Mouse (Mus musculus) liver, embryonic 15.5 days (tissue): ENCODE results near the gene Pex16. TPM values are rescaled to one million over a fixed set of nuclear protein-coding genes. Genes with fewer than 3 reads are reported as not detected.

Experiments
- ATAC-seq: fragments of 200-750 bp; cut with Nextera tagmentation; 2 replicates; pipeline ENCODE4 v1.8.0; 2017; ENCODE audit warnings: moderate number of reproducible peaks, mild to moderate bottlenecking, moderate library complexity; ENCODE audit not compliant: insufficient read depth
- H3K27ac ChIP-seq: fragments of 300-500 bp; sonication (generic); replicated peaks from 2 replicates; pipeline ENCODE4 v1.5.1; 2015; ENCODE audit warnings: mild to moderate bottlenecking, inconsistent platforms
- H3K27me3 ChIP-seq: fragments of 300-500 bp; sonication (generic); 2 replicates; pipeline ENCODE4 v1.6.1; 2015; ENCODE audit warnings: mild to moderate bottlenecking, inconsistent platforms
- H3K36me3 ChIP-seq: fragments of 300-500 bp; sonication (generic); replicated peaks from 2 replicates; pipeline ENCODE4 v1.6.1; 2015; ENCODE audit warnings: moderate library complexity, mild to moderate bottlenecking, inconsistent platforms
- H3K4me1 ChIP-seq: fragments of 300-500 bp; sonication (generic); replicated peaks from 2 replicates; pipeline ENCODE4 v1.6.1; 2015; ENCODE audit warnings: inconsistent platforms
- H3K4me2 ChIP-seq: fragments of 300-500 bp; sonication (generic); 2 replicates; pipeline ENCODE4 v1.6.1; 2015; ENCODE audit warnings: moderate library complexity, mild to moderate bottlenecking, inconsistent platforms
- H3K4me3 ChIP-seq: fragments of 300-500 bp; sonication (generic); replicated peaks from 2 replicates; pipeline ENCODE4 v1.5.1; 2015; ENCODE audit warnings: mild to moderate bottlenecking, inconsistent platforms
- H3K9ac ChIP-seq: fragments of 300-500 bp; sonication (generic); 2 replicates; pipeline ENCODE4 v1.6.1; 2015; ENCODE audit warnings: moderate library complexity, mild to moderate bottlenecking, inconsistent platforms
- H3K9me3 ChIP-seq: fragments of 300-500 bp; sonication (generic); replicated peaks from 2 replicates; pipeline ENCODE4 v1.6.1; 2016; ENCODE audit warnings: inconsistent platforms
- WGBS: fragments of 180-500 bp; shearing (Covaris S2); methylation state at CpG from one replicate; pipeline ENCODE4 v1.1.7; 2015; ENCODE audit warnings: mixed read lengths; ENCODE audit not compliant: insufficient replicate concordance; 5-methylcytosine and 5-hydroxymethylcytosine counted together
- polyA plus RNA-seq: library from polyadenylated mRNA; unstranded; fragments of >200 nt; fragmentation: Nextera tagmentation; extraction: Ambion mirVana; gene quantifications from 2 replicates; pipeline ENCODE4 v1.2.1, GENCODE M21; 2015

Gene Pex16
- 22.4 and 26.2 TPM in 2 replicates for polyA plus RNA-seq

DNA sequence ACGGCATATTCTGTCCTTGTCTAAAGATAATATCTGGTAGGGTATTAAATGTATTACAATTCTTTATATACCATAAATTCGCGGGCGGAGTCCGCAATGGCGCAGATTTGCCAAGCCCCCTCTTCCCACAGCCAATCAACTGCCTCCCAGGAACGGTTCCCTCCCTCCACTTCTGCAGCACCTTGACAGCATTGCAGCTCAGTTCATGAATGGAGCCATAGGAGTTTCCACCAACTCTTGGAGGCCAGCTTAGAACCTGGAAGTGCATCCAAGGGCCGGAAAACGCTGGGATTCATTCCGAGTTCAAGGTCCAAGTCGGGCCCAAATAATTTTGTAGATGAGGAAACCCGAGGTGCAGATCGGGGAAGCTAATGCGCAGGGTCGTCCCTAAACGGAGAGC lies at the start of gene Pex16, which contains the start of gene Large2:
Gene Pex16, plus strand, starts transcription at position 163 of the 400 bp plus-strand sequence.
Gene Large2, minus strand, starts transcription at position 356 of the 400 bp plus-strand sequence.
- H3K9ac ChIP-seq = peak within 1 kb of the TSS; percentile 74
- H3K4me2 ChIP-seq = peak within 1 kb of the TSS; percentile 93
- peaks cover 26% of the 10 kb centered on the region for H3K36me3 ChIP-seq
- peaks cover 40% of the 10 kb centered on the region for H3K4me1 ChIP-seq
- WGBS = 2% methylated on average over 16 of the region's 16 CpGs
- peak within 1 kb of the TSS; percentile 86 for H3K27ac ChIP-seq
- peak; percentile 14; the same call in 1 of the 2 replicates for ATAC-seq
- peaks cover 45% of the 10 kb centered on the region for H3K27me3 ChIP-seq
- peak within 1 kb of the TSS; percentile 75 for H3K4me3 ChIP-seq
- H3K9me3 ChIP-seq = no peaks in the 10 kb centered on the region

GRCm38 (mm10) chr2:92325676-92326075 lies 48.8 kb upstream of the Pex16 start:
- H3K9me3 ChIP-seq = no peaks in the 10 kb centered on the region
- H3K27me3 ChIP-seq = no peaks in the 10 kb centered on the region
- H3K9ac ChIP-seq = no peak overlapping the region
- no peak overlapping the region for H3K27ac ChIP-seq
- H3K4me1 ChIP-seq = no peaks in the 10 kb centered on the region
- no peak for ATAC-seq
- H3K4me3 ChIP-seq = no peak overlapping the region
- 0 out of 2 replicates have a peak, but pooled peaks cover 3% of the 10 kb centered on the region for H3K36me3 ChIP-seq
- no peak overlapping the region for H3K4me2 ChIP-seq
- WGBS = 73% methylated on average over 7 of the region's 7 CpGs

GRCm38 (mm10) chr2:92326221-92326620 lies 48.3 kb upstream of the Pex16 start:
- 67% methylated on average over 1 of the region's 1 CpGs for WGBS
- H3K4me3 ChIP-seq = no peak overlapping the region

GRCm38 (mm10) chr2:92327601-92328000 lies 46.9 kb upstream of the Pex16 start:
- Histone ChIP-seq H3K27ac (no peak overlapping the region), H3K4me1 (no peaks in the 10 kb centered on the region), H3K27me3 (no peaks in the 10 kb centered on the region), H3K9ac (no peak overlapping the region), H3K9me3 (no peaks in the 10 kb centered on the region), H3K36me3 (peaks cover 5% of the 10 kb centered on the region; the same call in 1 of the 2 replicates), H3K4me2 (no peak overlapping the region), H3K4me3 (no peak overlapping the region)
- ATAC-seq = no peak
- 75% methylated on average over 4 of the region's 4 CpGs for WGBS

More at GRCm38 (mm10) chr2:92326221-92326620, 48.3 kb upstream of the Pex16 start:
- no peak overlapping the region for H3K27ac ChIP-seq
- no peak overlapping the region for H3K9ac ChIP-seq
- no peaks in the 10 kb centered on the region for H3K9me3 ChIP-seq
- no peak for ATAC-seq
- H3K36me3 ChIP-seq = 0 out of 2 replicates have a peak, but pooled peaks cover 5% of the 10 kb centered on the region
- no peaks in the 10 kb centered on the region for H3K4me1 ChIP-seq
- H3K4me2 ChIP-seq = no peak overlapping the region
- H3K27me3 ChIP-seq = no peaks in the 10 kb centered on the region

DNA sequence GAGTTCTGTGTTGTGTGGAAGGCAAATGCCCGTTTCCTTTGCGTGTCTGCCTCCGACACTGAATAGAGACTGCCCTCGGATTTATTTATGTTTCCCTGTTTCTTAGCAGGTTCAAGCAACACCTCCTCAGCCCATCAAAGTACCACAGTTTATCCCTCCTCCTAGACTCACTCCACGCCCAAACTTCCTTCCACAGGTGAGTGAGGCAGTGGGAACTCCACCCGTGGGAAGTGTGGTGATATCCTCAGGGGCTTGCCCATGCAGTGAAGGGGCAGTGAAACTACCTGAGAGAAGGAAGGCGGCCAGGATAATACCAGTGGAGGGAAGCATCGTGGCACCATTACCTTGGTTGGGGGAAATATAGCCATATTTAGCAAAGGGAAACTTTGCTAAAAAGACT lies 46.3 kb upstream of the Pex16 start:
- no peaks in the 10 kb centered on the region for H3K9me3 ChIP-seq
- 70% methylated on average over 8 of the region's 8 CpGs for WGBS
- ATAC-seq = no peak

DNA sequence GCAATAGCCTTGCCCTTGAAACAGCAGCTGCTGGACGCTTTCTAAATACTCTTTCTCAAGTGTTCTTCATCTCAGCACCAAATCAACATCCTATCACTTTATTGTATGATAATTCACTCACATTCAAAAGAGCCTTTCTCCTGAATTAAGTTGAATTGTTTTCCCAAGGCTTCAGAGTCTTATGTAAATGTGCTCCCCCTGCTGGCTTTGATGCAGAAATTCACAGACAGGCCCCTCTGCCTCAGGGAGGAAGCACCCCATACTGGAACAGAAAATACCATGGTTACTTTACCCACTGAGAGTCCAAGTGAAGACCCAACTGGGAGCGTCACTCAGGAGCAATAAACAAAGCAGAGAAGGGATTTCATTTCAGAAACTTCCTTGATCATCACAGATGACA lies 43.6 kb upstream of the Pex16 start:
- Histone ChIP-seq H3K27ac (no peak overlapping the region), H3K36me3 (peaks cover 5% of the 10 kb centered on the region; the same call in 1 of the 2 replicates), H3K9ac (no peak overlapping the region), H3K4me1 (no peaks in the 10 kb centered on the region), H3K4me2 (no peak overlapping the region), H3K27me3 (no peaks in the 10 kb centered on the region), H3K9me3 (no peaks in the 10 kb centered on the region), H3K4me3 (no peak overlapping the region)
- WGBS = 31% methylated on average over 2 of the region's 2 CpGs
- no peak for ATAC-seq

More for the DNA sequence above, 46.3 kb upstream of the Pex16 start:
- Histone ChIP-seq H3K4me1 (no peaks in the 10 kb centered on the region), H3K36me3 (peaks cover 5% of the 10 kb centered on the region; the same call in 1 of the 2 replicates), H3K27ac (no peak overlapping the region), H3K4me3 (no peak overlapping the region), H3K27me3 (no peaks in the 10 kb centered on the region), H3K4me2 (no peak overlapping the region), H3K9ac (no peak overlapping the region)

GRCm38 (mm10) chr2:92331410-92331809 lies 43.1 kb upstream of the Pex16 start:
- no peaks in the 10 kb centered on the region for H3K27me3 ChIP-seq
- H3K4me2 ChIP-seq = no peak overlapping the region
- WGBS = 70% methylated on average over 2 of the region's 2 CpGs
- peaks cover 5% of the 10 kb centered on the region; the same call in 1 of the 2 replicates for H3K36me3 ChIP-seq
- ATAC-seq = no peak
- no peak overlapping the region for H3K4me3 ChIP-seq
- no peaks in the 10 kb centered on the region for H3K4me1 ChIP-seq
- H3K9me3 ChIP-seq = no peaks in the 10 kb centered on the region
- no peak overlapping the region for H3K27ac ChIP-seq
- no peak overlapping the region for H3K9ac ChIP-seq

DNA sequence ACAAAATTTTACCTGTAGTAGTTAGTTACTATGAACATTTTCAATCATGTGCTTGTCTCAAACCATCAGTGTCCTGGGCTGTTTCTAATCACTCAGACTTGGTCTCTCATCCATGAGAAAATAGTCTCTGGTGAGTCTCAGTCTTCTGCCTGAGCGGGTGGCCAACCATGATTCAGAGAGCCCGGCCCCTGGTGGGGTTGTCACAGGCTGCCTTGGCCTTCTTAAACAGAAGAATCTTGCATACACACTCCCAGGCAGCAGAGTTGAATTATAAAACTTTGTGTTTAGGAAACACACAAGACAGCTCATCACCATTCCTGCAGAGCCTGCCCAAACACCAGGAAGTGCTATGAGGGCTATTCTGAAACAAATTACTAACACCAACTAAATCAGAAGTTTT lies 42.6 kb upstream of the Pex16 start:
- H3K27ac ChIP-seq = no peak overlapping the region
- H3K4me3 ChIP-seq = no peak overlapping the region
- no peak overlapping the region for H3K9ac ChIP-seq
- no peak for ATAC-seq
- no peaks in the 10 kb centered on the region for H3K9me3 ChIP-seq
- 64% methylated on average over 2 of the region's 2 CpGs for WGBS
- peaks cover 5% of the 10 kb centered on the region; the same call in 1 of the 2 replicates for H3K36me3 ChIP-seq
- no peaks in the 10 kb centered on the region for H3K4me1 ChIP-seq
- no peak overlapping the region for H3K4me2 ChIP-seq
- H3K27me3 ChIP-seq = no peaks in the 10 kb centered on the region

DNA sequence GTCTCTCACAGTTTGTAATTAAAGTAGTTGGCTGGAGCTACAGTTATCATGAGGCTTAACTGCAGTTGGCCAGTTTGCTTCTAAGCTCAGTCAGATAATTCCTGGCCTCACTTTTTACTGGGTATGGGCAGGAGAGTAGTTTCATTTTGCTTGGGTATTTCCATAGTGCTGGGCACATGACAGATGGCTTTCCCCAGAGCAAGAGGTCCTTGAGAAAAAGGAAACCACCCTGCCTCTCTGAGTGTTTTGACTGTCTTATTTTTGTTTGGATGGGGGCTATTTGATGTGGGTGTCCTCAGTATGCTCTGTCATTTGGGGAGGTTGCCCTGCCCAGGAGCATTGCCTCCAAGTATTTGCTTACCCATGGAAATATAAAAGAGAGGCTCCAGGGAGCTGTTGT lies 32.1 kb upstream of the Pex16 start:
- no peak overlapping the region for H3K27ac ChIP-seq
- H3K9me3 ChIP-seq = no peaks in the 10 kb centered on the region
- no peak overlapping the region for H3K4me3 ChIP-seq
- no peak for ATAC-seq
- no peak overlapping the region for H3K4me2 ChIP-seq
- H3K4me1 ChIP-seq = no peaks in the 10 kb centered on the region
- H3K9ac ChIP-seq = no peak overlapping the region
- H3K36me3 ChIP-seq = no peaks in the 10 kb centered on the region
- no peaks in the 10 kb centered on the region for H3K27me3 ChIP-seq

DNA sequence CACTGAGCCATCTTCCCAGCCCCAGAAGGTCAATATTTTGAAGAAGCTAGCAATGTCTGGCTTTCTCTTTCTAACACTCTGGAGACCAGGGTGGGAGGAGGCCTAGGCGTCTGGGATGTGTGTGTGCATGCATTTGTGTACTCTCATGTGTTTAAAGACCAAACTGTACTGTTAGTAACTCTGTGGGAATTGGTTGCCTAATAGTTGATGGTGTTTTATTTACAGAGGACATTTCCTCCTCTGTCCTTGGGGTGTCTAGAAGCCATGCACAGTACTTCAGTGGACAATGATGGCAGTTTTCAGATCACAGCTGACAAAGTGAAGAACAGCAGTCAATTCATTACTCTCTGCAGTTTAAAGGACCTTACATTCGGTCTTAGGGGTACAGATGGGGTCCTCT lies 27.3 kb upstream of the Pex16 start:
- Histone ChIP-seq H3K27me3 (no peaks in the 10 kb centered on the region), H3K4me1 (no peaks in the 10 kb centered on the region; the same call in 1 of the 2 replicates), H3K27ac (no peak overlapping the region), H3K4me2 (no peak overlapping the region), H3K9me3 (no peaks in the 10 kb centered on the region), H3K36me3 (no peaks in the 10 kb centered on the region), H3K9ac (no peak overlapping the region), H3K4me3 (no peak overlapping the region)
- WGBS = 55% methylated on average over 2 of the region's 2 CpGs
- ATAC-seq = peak; percentile 43

DNA sequence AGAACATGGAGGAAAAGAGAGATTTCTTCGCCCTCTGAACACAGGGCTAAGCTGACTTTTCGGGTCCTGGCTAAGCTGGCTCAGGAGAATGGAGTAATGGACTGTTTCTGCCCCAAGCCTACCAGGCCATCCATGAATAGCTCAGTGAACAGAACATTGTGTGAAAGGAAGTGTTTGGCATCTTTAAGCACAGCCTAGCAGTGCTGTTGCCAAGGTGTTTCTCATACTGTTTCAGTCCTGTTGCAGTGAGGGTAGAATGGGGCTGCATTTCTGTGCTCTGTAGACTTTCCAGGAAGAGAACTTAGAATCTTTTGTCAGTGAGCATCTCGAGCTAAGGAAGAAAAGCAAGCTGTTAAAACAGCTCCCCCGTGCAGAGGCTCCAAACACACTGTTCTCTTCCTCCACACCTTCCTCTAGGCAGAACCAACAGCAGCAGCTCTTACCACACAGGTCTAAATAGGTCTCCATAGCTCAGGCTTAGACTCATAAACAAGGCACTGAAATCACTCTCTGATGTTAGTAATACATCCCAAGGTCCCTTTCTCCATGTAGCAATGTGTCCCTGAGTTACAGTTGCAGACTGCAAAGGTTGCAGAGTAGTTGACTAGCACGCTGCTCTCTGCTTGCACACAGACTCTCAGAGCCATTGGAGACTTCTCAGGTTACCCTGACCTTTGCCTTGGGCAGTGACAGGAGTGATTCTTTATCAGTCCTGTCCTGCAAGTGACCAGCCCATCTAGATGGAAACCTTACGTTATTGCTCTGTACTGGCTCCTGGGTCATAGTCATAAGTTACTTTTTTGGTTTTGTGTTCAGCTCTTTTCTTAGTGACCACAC lies 24.7 kb upstream of the Pex16 start:
- Histone ChIP-seq H3K4me3 (no peak overlapping the region), H3K9ac (no peak overlapping the region), H3K9me3 (no peaks in the 10 kb centered on the region), H3K4me1 (no peaks in the 10 kb centered on the region; the same call in 1 of the 2 replicates), H3K27ac (no peak overlapping the region; the same call in 1 of the 2 replicates), H3K4me2 (no peak overlapping the region), H3K36me3 (no peaks in the 10 kb centered on the region), H3K27me3 (no peaks in the 10 kb centered on the region)
- WGBS = 60% methylated on average over 6 of the region's 6 CpGs
- ATAC-seq = 0 out of 2 replicates have a peak, but pooled peaks have one; percentile 22
